Mouse (Mus musculus): ENCODE data around the gene Polr2a.

GRCm38 (mm10) chr11:69787306-69787705 is 28.9 kb upstream of the Polr2a start:
- no peak for TF ChIP-seq POLR2A (IDR thresholded peaks at IDR 0.05; ENCODE audit: borderline replicate concordance, insufficient read depth, low read length)
- no peak for TF ChIP-seq CTCF (IDR thresholded peaks at IDR 0.05; ENCODE audit: borderline replicate concordance, insufficient read depth, low read depth, low read length)

Measured in cerebellum, adult 2 months (tissue).